Comparison of ENCODE assay signal across 11 mouse cellular contexts in the genomic region with DNA sequence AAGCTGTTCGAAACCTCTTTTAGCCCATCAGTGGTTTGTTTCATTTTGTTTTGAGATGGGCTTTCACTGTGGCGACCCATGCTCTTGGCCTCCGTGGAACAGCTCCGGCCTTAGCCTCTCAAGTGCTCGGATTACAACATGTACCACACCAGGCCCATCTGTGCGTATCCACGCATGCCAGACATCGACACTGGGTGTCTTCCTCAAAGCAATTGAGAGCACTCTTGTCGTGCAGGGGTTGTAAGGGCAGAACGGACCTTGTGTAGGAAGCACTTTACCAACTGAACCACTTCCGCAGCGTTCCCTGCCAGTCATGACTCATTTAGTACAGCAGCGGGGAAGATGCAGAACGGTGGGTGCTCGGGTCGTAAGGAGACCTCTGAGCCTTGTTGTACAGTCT.
A peak's percentile ranks its signal among the peaks of the same experiment; 100 is the strongest.
DNase-seq lines count a peak whose midpoint lies in the region; ATAC-seq lines count a peak whose summit lies in the region.
"Had no signal": no experiment of that assay in that cellular context is flagged by ENCODE, and none has a peak within 500 bp of the region (broad histone marks: within the 10 kb centered on the region; RNA-seq: fewer than 3 reads in every experiment).

No protein-coding gene starts in this region.

- peak overlapping the region; percentile 27 for H3K4me2 ChIP-seq in lung, embryonic 15.5 days
- no peak overlapping the region; the same call in 1 of the 2 replicates for H3K4me2 ChIP-seq in liver, embryonic 11.5 days
- H3K4me2 ChIP-seq: embryonic facial prominence, embryonic 15.5 days had no signal

- peak overlapping the region; percentile 83 for H3K27ac ChIP-seq in lung, embryonic 15.5 days
- no peak overlapping the region for H3K27ac ChIP-seq in liver, embryonic 11.5 days (ENCODE audit: low read depth, low read length)
- H3K27ac ChIP-seq: embryonic facial prominence, embryonic 15.5 days; limb, embryonic 10.5 days; macrophage had no signal

- no peaks in the 10 kb centered on the region for H3K36me3 ChIP-seq in lung, embryonic 15.5 days
- no peaks in the 10 kb centered on the region for H3K36me3 ChIP-seq in liver, embryonic 11.5 days (ENCODE audit: control insufficient read depth, insufficient read depth, low read length)
- H3K36me3 ChIP-seq: embryonic facial prominence, embryonic 15.5 days; limb, embryonic 10.5 days had no signal

- ATAC-seq in lung, embryonic 15.5 days (ENCODE audit: borderline replicate concordance, extremely low read depth, low FRiP score, low TSS enrichment): no peak
- peak; percentile 49 for ATAC-seq in activated CD4-positive, CD25-positive, alpha-beta regulatory T cell, adult 4 months
- no peak for ATAC-seq in liver, embryonic 11.5 days (replicated peaks; ENCODE audit: low FRiP score)

- no peak overlapping the region for H3K9ac ChIP-seq in lung, embryonic 15.5 days
- H3K9ac ChIP-seq in liver, embryonic 11.5 days (ENCODE audit: low read depth, low read length): no peak overlapping the region
- H3K9ac ChIP-seq: embryonic facial prominence, embryonic 15.5 days had no signal

- H3K4me3 ChIP-seq in lung, embryonic 15.5 days: no peak overlapping the region
- H3K4me3 ChIP-seq in liver, embryonic 11.5 days (ENCODE audit: low read depth, low read length): no peak overlapping the region
- H3K4me3 ChIP-seq: embryonic facial prominence, embryonic 15.5 days; limb, embryonic 10.5 days had no signal

- DNase-seq in lung, postnatal 25 days (ENCODE audit: low spot score): no peak
- peak; percentile 37 for DNase-seq in cerebellum, adult 8-10 months
- DNase-seq in naive thymus-derived CD4-positive, alpha-beta T cell, adult 2 months (ENCODE audit: low read depth): peak; percentile 40
- no peak for DNase-seq in c-Kit-positive CD71-positive TER-119-positive erythroid progenitor cells, embryonic 14.5 days (ENCODE audit: low spot score)
- DNase-seq in liver, embryonic 11.5 days (ENCODE audit: low spot score): no peak
- DNase-seq: adrenal gland, postnatal 36 days had no signal

- H3K9me3 ChIP-seq in lung, embryonic 15.5 days: no peaks in the 10 kb centered on the region
- no peaks in the 10 kb centered on the region for H3K9me3 ChIP-seq in liver, embryonic 11.5 days (ENCODE audit: control insufficient read depth, low read length)
- H3K9me3 ChIP-seq: embryonic facial prominence, embryonic 15.5 days; limb, embryonic 10.5 days had no signal

- H3K4me1 ChIP-seq in lung, embryonic 15.5 days: peaks cover 77% of the 10 kb centered on the region
- H3K4me1 ChIP-seq in liver, embryonic 11.5 days (replicated peaks; ENCODE audit: control insufficient read depth, insufficient read depth, low read length): peaks cover 11% of the 10 kb centered on the region

- WGBS in lung, embryonic 15.5 days: 49% methylated on average over 16 of the region's 16 CpGs
- WGBS in liver, embryonic 11.5 days: 71% methylated on average over 16 of the region's 16 CpGs

- H3K27me3 ChIP-seq in lung, embryonic 15.5 days: no peaks in the 10 kb centered on the region
- H3K27me3 ChIP-seq in liver, embryonic 11.5 days (replicated peaks; ENCODE audit: control insufficient read depth, insufficient read depth, low read length): no peaks in the 10 kb centered on the region

Comparison
In these comparisons a context has a peak if more than half of its experiments do, and no peak if none do; other contexts are left out.
1. DNase-seq: peak in cerebellum, adult 8-10 months (single experiment) and naive thymus-derived CD4-positive, alpha-beta T cell, adult 2 months (single experiment); none in lung, postnatal 25 days (single experiment), c-Kit-positive CD71-positive TER-119-positive erythroid progenitor cells, embryonic 14.5 days (single experiment) and liver, embryonic 11.5 days (single experiment).